Mouse (Mus musculus) hindbrain, embryonic 10.5 days (tissue): ENCODE results near the gene Tmem95. TPM values are rescaled to one million over a fixed set of nuclear protein-coding genes. Genes with fewer than 3 reads are reported as not detected.

ENCODE experiments used
- DNase-seq: peaks from one replicate; pipeline ENCODE4 v3.0.0-alpha.2; 2017; ENCODE audit warnings: low spot score
- H3K27ac ChIP-seq: fragments of 300-500 bp; sonication (generic); 2 replicates; pipeline ENCODE4 v1.5.1; 2016; ENCODE audit warnings: mild to moderate bottlenecking, moderate library complexity
- H3K27me3 ChIP-seq: fragments of 300-500 bp; sonication (generic); 2 replicates; pipeline ENCODE4 v1.6.1; 2016; ENCODE audit warnings: mild to moderate bottlenecking; ENCODE audit not compliant: poor library complexity, insufficient read depth, severe bottlenecking
- H3K36me3 ChIP-seq: fragments of 300-500 bp; sonication (generic); 2 replicates; pipeline ENCODE4 v1.6.1; 2016; ENCODE audit warnings: mild to moderate bottlenecking, moderate library complexity
- H3K4me1 ChIP-seq: fragments of 300-500 bp; sonication (generic); replicated peaks from 2 replicates; pipeline ENCODE4 v1.6.1; 2016; ENCODE audit warnings: mild to moderate bottlenecking
- H3K4me3 ChIP-seq: fragments of 300-500 bp; sonication (generic); 2 replicates; pipeline ENCODE4 v1.5.1; 2016; ENCODE audit warnings: mild to moderate bottlenecking, moderate library complexity
- H3K9me3 ChIP-seq: fragments of 300-500 bp; sonication (generic); 2 replicates; pipeline ENCODE4 v1.6.1; 2016; ENCODE audit warnings: mild to moderate bottlenecking, moderate library complexity
- WGBS: fragments of 180-500 bp; shearing (Covaris S2); methylation state at CpG from one replicate; pipeline ENCODE4 v1.1.7; 2016; 5-methylcytosine and 5-hydroxymethylcytosine counted together
- polyA plus RNA-seq: library from polyadenylated mRNA; unstranded; fragments of >200 nt; fragmentation: Nextera tagmentation; extraction: Ambion mirVana; gene quantifications from 2 replicates; pipeline ENCODE4 v1.2.1, GENCODE M21; 2016

Tmem95 gene
- polyA plus RNA-seq, 1 experiment from 2014 or later, result not detected

- WGBS, result 12% methylated on average over 37 of the region's 37 CpGs
- H3K9me3 ChIP-seq, result no peaks in the 10 kb centered on the region
- H3K4me3 ChIP-seq, result peak overlapping the region; percentile 74
- H3K36me3 ChIP-seq, result peaks cover 45% of the 10 kb centered on the region
- no peak for DNase-seq
- H3K4me1 ChIP-seq, result peaks cover 41% of the 10 kb centered on the region
- no peaks in the 10 kb centered on the region for H3K27me3 ChIP-seq
- peak overlapping the region; percentile 93 for H3K27ac ChIP-seq
Measured at GRCm38 (mm10) chr11:69846738-69847688, 30.8 kb downstream of the Tmem95 start.

DNA sequence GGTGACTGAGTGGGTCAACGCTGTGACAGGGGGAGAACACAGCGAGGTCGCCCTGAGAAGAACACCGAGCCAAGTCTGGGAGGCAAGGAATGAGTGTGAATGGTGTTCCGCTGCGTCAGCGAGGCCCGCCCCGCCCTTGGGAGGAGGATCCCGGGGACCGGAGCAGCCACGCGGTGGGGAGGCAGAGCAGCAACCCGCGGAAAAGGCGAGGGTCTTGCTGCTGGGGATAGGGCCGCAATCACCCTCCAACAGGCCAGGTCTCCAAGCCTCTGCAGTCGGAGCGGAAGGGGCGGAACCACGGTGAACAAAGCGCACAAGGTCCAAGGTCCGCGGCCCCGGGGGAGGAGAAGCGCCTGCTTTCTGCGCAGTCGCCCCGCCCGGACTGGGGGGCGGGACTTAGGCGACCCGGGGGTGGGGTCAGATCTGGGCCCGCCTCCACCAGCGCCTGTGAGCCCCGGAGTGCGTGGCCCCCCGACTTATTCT, 31.6 kb downstream of the Tmem95 start, which contains the start of gene Plscr3:
TSS of gene Plscr3 (plus strand) at position 179 of the 483 bp plus-strand sequence.
- Histone ChIP-seq H3K27ac (peak within 1 kb of the TSS; percentile 93), H3K4me1 (peaks cover 41% of the 10 kb centered on the region), H3K36me3 (peaks cover 37% of the 10 kb centered on the region), H3K27me3 (no peaks in the 10 kb centered on the region), H3K9me3 (no peaks in the 10 kb centered on the region), H3K4me3 (peak within 1 kb of the TSS; percentile 74)
- peak; percentile 96 for DNase-seq
- WGBS, result under 1% methylated on average over 38 of the region's 38 CpGs

DNA sequence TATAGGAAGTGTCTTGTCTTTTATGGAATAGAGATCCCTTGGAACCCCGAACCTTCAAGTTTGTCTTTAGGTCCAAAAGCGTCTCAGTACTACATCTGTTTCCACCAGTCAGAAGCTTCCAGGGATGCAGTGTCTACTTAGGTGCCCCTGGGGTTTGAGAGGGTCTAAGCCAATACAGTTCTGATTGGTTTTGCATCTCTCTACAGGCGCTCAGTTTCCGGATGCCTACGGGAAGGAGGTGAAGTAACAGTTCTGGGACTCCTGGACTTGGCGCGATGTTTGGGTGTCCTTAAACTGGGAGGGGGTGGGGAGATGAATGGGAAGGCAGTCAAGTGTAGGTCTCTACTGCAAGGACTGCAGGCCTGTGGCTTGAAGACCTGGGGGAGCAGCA, 39.1 kb downstream of the Tmem95 start:
- H3K9me3 ChIP-seq, result no peaks in the 10 kb centered on the region
- H3K27me3 ChIP-seq, result peaks cover 30% of the 10 kb centered on the region
- peak overlapping the region; percentile 89 for H3K4me3 ChIP-seq
- no peak for DNase-seq
- 2% methylated on average over 7 of the region's 7 CpGs for WGBS
- H3K36me3 ChIP-seq, result peaks cover 4% of the 10 kb centered on the region
- H3K4me1 ChIP-seq, result peaks cover 54% of the 10 kb centered on the region
- peak overlapping the region; percentile 95 for H3K27ac ChIP-seq

DNA sequence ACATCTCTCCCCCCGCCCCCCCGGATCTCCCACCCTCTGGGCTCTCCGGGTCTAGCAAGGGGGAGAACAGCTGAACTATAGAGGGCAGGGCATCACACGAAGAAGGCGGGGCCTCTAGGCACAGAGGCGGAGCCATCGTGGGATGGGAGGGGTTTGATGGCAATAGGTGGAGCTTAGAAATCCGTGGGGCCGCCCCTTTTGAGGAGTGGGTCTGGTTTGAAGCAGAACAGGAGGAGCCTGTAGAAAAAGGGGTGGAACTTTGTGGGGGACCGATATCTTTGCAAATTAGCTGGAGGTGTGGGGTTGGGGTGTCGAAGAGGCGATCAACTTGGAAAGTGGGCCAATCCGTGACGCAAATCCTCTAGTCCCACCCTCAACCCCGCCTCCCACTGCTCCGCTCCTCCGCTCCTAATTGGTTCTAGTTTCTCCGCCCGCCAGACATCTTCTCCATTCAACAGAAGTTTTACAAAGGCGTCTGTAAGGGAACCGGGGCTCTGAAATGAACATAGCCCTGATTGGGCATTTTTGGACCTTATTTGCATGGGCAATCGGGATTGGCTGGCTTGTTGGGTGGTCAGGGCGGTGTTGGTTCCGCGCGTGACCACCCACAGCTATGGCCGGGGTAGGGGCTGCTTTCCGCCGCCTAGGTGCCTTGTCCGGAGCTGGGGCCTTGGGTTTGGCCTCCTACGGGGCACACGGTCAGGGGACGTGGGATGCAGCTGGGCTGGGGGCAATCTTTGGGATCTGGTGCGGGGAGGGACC, 39.7 kb downstream of the Tmem95 start, which contains the start of gene Tmem256:
TSS of gene Tmem256 (plus strand) at position 563 of the 762 bp plus-strand sequence.
- H3K27me3 ChIP-seq, result peaks cover 36% of the 10 kb centered on the region
- H3K36me3 ChIP-seq, result peaks cover 10% of the 10 kb centered on the region
- peak within 1 kb of the TSS; percentile 95 for H3K27ac ChIP-seq
- peaks cover 58% of the 10 kb centered on the region for H3K4me1 ChIP-seq
- H3K4me3 ChIP-seq, result peak within 1 kb of the TSS; percentile 89
- WGBS, result under 1% methylated on average over 34 of the region's 34 CpGs
- no peaks in the 10 kb centered on the region for H3K9me3 ChIP-seq
- peak; percentile 96 for DNase-seq

DNA sequence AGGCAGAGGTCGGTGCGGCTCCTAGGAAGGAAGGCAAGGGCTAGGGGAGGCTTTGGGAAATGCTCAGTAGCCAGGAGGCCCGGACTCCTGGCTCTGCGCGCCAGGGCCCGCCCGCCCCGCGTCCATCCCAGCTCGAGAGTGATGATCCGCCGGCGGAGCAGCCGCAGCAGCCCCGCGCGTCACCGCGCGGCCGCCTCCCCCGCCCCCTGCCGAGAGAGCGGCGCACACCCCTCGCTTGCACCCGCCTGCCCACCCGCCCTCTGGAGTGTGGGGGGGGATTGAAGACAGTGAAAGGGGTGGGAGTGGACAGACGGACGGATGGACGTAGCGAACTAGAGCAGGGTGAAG, 40.2 kb downstream of the Tmem95 start, which contains the start of gene Nlgn2:
TSS of gene Nlgn2 (minus strand) at position 181 of the 348 bp plus-strand sequence.
- WGBS, result under 1% methylated on average over 32 of the region's 32 CpGs

GRCm38 (mm10) chr11:69836703-69837576, 40.9 kb downstream of the Tmem95 start:
- Histone ChIP-seq H3K4me3 (peak overlapping the region; percentile 89), H3K27me3 (peaks cover 46% of the 10 kb centered on the region), H3K27ac (peak overlapping the region; percentile 95), H3K9me3 (no peaks in the 10 kb centered on the region), H3K4me1 (peaks cover 58% of the 10 kb centered on the region), H3K36me3 (peaks cover 22% of the 10 kb centered on the region)
- WGBS, result under 1% methylated on average over 52 of the region's 52 CpGs
- DNase-seq, result peak; percentile 56

More for the DNA sequence above, 40.2 kb downstream of the Tmem95 start, which contains the start of gene Nlgn2:
- DNase-seq, result no peak
- peaks cover 58% of the 10 kb centered on the region for H3K4me1 ChIP-seq
- peaks cover 16% of the 10 kb centered on the region for H3K36me3 ChIP-seq
- H3K27me3 ChIP-seq, result peaks cover 42% of the 10 kb centered on the region
- peak within 1 kb of the TSS; percentile 89 for H3K4me3 ChIP-seq
- H3K27ac ChIP-seq, result peak within 1 kb of the TSS; percentile 95
- H3K9me3 ChIP-seq, result no peaks in the 10 kb centered on the region

GRCm38 (mm10) chr11:69835966-69836335, 41.9 kb downstream of the Tmem95 start:
- H3K9me3 ChIP-seq, result no peaks in the 10 kb centered on the region
- H3K27me3 ChIP-seq, result peaks cover 46% of the 10 kb centered on the region
- DNase-seq, result no peak
- peaks cover 63% of the 10 kb centered on the region for H3K4me1 ChIP-seq
- H3K27ac ChIP-seq, result peak overlapping the region; percentile 95
- H3K36me3 ChIP-seq, result peaks cover 32% of the 10 kb centered on the region
- H3K4me3 ChIP-seq, result peak overlapping the region; percentile 89
- 2% methylated on average over 4 of the region's 4 CpGs for WGBS

- peak overlapping the region; percentile 95 for H3K27ac ChIP-seq
- H3K4me1 ChIP-seq, result peaks cover 64% of the 10 kb centered on the region
- peak overlapping the region; percentile 89 for H3K4me3 ChIP-seq
- WGBS, result 1% methylated on average over 9 of the region's 9 CpGs
- H3K36me3 ChIP-seq, result peaks cover 36% of the 10 kb centered on the region
- H3K27me3 ChIP-seq, result peaks cover 46% of the 10 kb centered on the region
- no peaks in the 10 kb centered on the region for H3K9me3 ChIP-seq
- peak; percentile 71 for DNase-seq
Measured at GRCm38 (mm10) chr11:69835326-69835965, 42.4 kb downstream of the Tmem95 start.

- whole genome bisulfite sequencing, result 6% methylated on average over 48 of the region's 48 CpGs
- H3K36me3 ChIP-seq, result peaks cover 42% of the 10 kb centered on the region
- H3K4me3 ChIP-seq, result peak overlapping the region; percentile 89
- H3K4me1 ChIP-seq, result peaks cover 66% of the 10 kb centered on the region
- no peaks in the 10 kb centered on the region for H3K9me3 ChIP-seq
- DNase-seq, result peak; percentile 43
- peak overlapping the region; percentile 87 for H3K27ac ChIP-seq
- H3K27me3 ChIP-seq, result peaks cover 46% of the 10 kb centered on the region
Measured at GRCm38 (mm10) chr11:69834001-69834549, 43.7 kb downstream of the Tmem95 start.

DNA sequence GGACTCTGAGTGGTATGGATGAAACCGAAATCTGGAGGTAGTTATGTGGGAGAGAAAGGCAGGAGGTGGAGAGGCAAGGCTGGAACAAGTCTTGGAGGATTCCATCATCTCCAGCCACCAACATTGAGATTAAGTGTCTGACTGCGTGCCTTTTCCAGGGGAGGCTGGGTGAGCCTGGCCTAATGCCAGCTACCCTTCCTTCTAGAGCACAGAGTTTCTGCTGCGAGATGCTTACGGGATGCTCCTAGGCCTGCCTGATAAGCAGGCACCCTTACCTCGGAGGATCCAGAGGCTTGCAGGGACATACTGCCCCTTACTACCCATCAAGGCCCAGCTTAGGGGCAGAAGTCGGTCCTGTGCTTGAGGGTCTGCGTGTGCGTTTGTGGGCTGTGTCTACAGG, 44.3 kb downstream of the Tmem95 start:
- Histone ChIP-seq H3K9me3 (no peaks in the 10 kb centered on the region), H3K27me3 (peaks cover 46% of the 10 kb centered on the region), H3K4me3 (peak overlapping the region; percentile 89), H3K27ac (peak overlapping the region; percentile 87), H3K4me1 (peaks cover 66% of the 10 kb centered on the region), H3K36me3 (peaks cover 47% of the 10 kb centered on the region)
- DNase-seq, result no peak
- WGBS, result 54% methylated on average over 8 of the region's 8 CpGs

DNA sequence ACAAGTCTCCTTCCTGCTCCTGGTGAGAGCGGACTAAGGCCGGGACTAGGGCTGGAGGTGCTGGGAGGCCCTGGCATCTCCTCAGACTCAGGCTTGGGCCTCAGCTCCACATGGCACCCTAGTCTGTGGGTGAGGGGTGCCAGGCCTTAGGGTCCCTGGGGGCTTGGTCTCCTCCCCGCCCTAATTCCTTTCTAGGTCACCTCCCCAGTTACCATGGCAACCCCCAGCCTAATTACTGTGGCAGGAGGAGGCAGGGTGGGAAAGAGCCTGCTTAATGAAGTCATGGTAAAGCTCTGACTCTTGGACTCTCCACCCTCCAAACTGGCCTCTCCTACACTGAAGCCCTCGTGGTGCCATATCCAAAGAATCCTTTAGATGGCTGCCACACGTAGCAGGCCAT, 49.0 kb downstream of the Tmem95 start:
- Histone ChIP-seq H3K27ac (peak overlapping the region; percentile 8; the same call in 1 of the 2 replicates), H3K9me3 (no peaks in the 10 kb centered on the region), H3K4me3 (no peak overlapping the region), H3K27me3 (peaks cover 17% of the 10 kb centered on the region), H3K36me3 (peaks cover 91% of the 10 kb centered on the region), H3K4me1 (peaks cover 34% of the 10 kb centered on the region)
- 71% methylated on average over 5 of the region's 5 CpGs for WGBS
- DNase-seq, result no peak
